Mouse (Mus musculus) small intestine, adult 2 months (tissue): ENCODE results near the gene Ppm1m. TPM values are rescaled to one million over a fixed set of nuclear protein-coding genes. Genes with fewer than 3 reads are reported as not detected.
"Not testable (repeated sequence)": the region's sequence is repeated elsewhere in the genome, so short reads cannot be mapped to it uniquely, and the experiment has no call there.

ENCODE experiments used
- H3K27ac ChIP-seq: fragments of 200-500 bp; 2 replicates; pipeline ENCODE4 v1.5.1; 2012; ENCODE audit warnings: low read depth, low read length, control low read depth, inconsistent platforms; ENCODE audit not compliant: insufficient read depth
- H3K27me3 ChIP-seq: fragments of 200-500 bp; 2 replicates; pipeline ENCODE4 v1.6.1; 2012; ENCODE audit warnings: mild to moderate bottlenecking, moderate library complexity, low read length, inconsistent platforms; ENCODE audit not compliant: control insufficient read depth, insufficient read depth
- H3K36me3 ChIP-seq: fragments of 200-500 bp; 2 replicates; pipeline ENCODE4 v1.6.1; 2012; ENCODE audit warnings: mild to moderate bottlenecking, low read length, control low read depth, inconsistent platforms; ENCODE audit not compliant: control insufficient read depth, insufficient read depth
- H3K4me1 ChIP-seq: fragments of 200-500 bp; 2 replicates; pipeline ENCODE4 v1.6.1; 2012; ENCODE audit warnings: low read length, inconsistent platforms, mixed read lengths; ENCODE audit not compliant: control insufficient read depth, insufficient read depth, insufficient read length
- H3K4me3 ChIP-seq: fragments of 200-500 bp; 2 replicates; pipeline ENCODE4 v1.5.1; 2012; ENCODE audit warnings: low read depth, mild to moderate bottlenecking, control low read depth, inconsistent platforms, low read length, moderate library complexity
- CTCF ChIP-seq: fragments of 200-500 bp; IDR thresholded peaks from 2 replicates; pipeline ENCODE4 v1.5.1; 2012; ENCODE audit warnings: low read depth, mild to moderate bottlenecking, control low read depth, inconsistent platforms, low read length, moderate library complexity, mixed read lengths; ENCODE audit not compliant: insufficient replicate concordance, insufficient read length; ENCODE audit errors: extremely low read depth
- POLR2A ChIP-seq: fragments of 200-500 bp; IDR thresholded peaks from 2 replicates; pipeline ENCODE4 v1.6.1; 2012; ENCODE audit warnings: low read depth, mild to moderate bottlenecking, control low read depth, inconsistent platforms, low read length, moderate library complexity
- WGBS: fragments of 180-500 bp; shearing (Covaris S2); methylation state at CpG from one replicate; pipeline ENCODE4 v1.1.7; 2018; 5-methylcytosine and 5-hydroxymethylcytosine counted together
- polyA plus RNA-seq: library from polyadenylated mRNA; depleted of rRNA; stranded (reverse); fragments of >200 nt; gene quantifications from 2 replicates; pipeline ENCODE4 v1.2.3, GENCODE M21; 2012

The Ppm1m gene
- polyA plus RNA-seq, 1 experiment = 14.9 TPM

- Histone ChIP-seq H3K4me1 (peaks cover 9% of the 10 kb centered on the region), H3K27ac (no peak overlapping the region), H3K36me3 (peaks cover 29% of the 10 kb centered on the region), H3K4me3 (no peak overlapping the region), H3K27me3 (no peaks in the 10 kb centered on the region)
- TF ChIP-seq POLR2A (no peak), CTCF (no peak)
- 22% methylated on average over 3 of the region's 3 CpGs for WGBS
These were observed 23.9 kb downstream of the Ppm1m start for GRCm38 (mm10) chr9:106175552-106176200.

GRCm38 (mm10) chr9:106173363-106173762 lies 26.2 kb downstream of the Ppm1m start:
- no peak overlapping the region for H3K27ac ChIP-seq
- H3K27me3 ChIP-seq = no peaks in the 10 kb centered on the region
- H3K4me3 ChIP-seq = no peak overlapping the region
- peaks cover 14% of the 10 kb centered on the region for H3K4me1 ChIP-seq
- WGBS = 27% methylated on average over 2 of the region's 2 CpGs
- TF ChIP-seq CTCF = no peak
- TF ChIP-seq POLR2A = no peak
- H3K36me3 ChIP-seq = peaks cover 14% of the 10 kb centered on the region

GRCm38 (mm10) chr9:106172527-106172926 lies 27.0 kb downstream of the Ppm1m start:
- H3K4me3 ChIP-seq = no peak overlapping the region
- TF ChIP-seq CTCF = no peak
- TF ChIP-seq POLR2A = no peak
- H3K4me1 ChIP-seq = peaks cover 14% of the 10 kb centered on the region
- 0% methylated on average over 3 of the region's 3 CpGs for WGBS
- H3K27ac ChIP-seq = no peak overlapping the region
- peaks cover 7% of the 10 kb centered on the region for H3K36me3 ChIP-seq
- H3K27me3 ChIP-seq = no peaks in the 10 kb centered on the region

- peak overlapping the region; percentile 96 for H3K27ac ChIP-seq
- peak overlapping the region; percentile 80 for H3K4me3 ChIP-seq
- no peaks in the 10 kb centered on the region for H3K36me3 ChIP-seq
- TF ChIP-seq POLR2A (no peak), CTCF (no peak)
- WGBS = 1% methylated on average over 30 of the region's 30 CpGs
- H3K27me3 ChIP-seq = no peaks in the 10 kb centered on the region
- peaks cover 9% of the 10 kb centered on the region for H3K4me1 ChIP-seq
These were observed 28.0 kb downstream of the Ppm1m start for GRCm38 (mm10) chr9:106171346-106172158.

- peak within 1 kb of the TSS; percentile 96 for H3K27ac ChIP-seq
- TF ChIP-seq CTCF (no peak), POLR2A (peak; percentile 90)
- H3K36me3 ChIP-seq = no peaks in the 10 kb centered on the region
- peak within 1 kb of the TSS; percentile 80 for H3K4me3 ChIP-seq
- peaks cover 9% of the 10 kb centered on the region for H3K4me1 ChIP-seq
- no peaks in the 10 kb centered on the region for H3K27me3 ChIP-seq
- under 1% methylated on average over 77 of the region's 81 CpGs for whole genome bisulfite sequencing
These were observed 28.8 kb downstream of the Ppm1m start, which contains the start of gene Wdr82 for GRCm38 (mm10) chr9:106170556-106171345. Wdr82 (plus strand) TSS chr9:106170928.

- H3K27ac ChIP-seq = peak overlapping the region; percentile 70; the same call in 1 of the 2 replicates
- no peak overlapping the region for H3K4me3 ChIP-seq
- no peak for TF ChIP-seq CTCF
- H3K27me3 ChIP-seq = no peaks in the 10 kb centered on the region
- WGBS = 17% methylated on average over 6 of the region's 6 CpGs
- H3K36me3 ChIP-seq = no peaks in the 10 kb centered on the region
- H3K4me1 ChIP-seq = peaks cover 9% of the 10 kb centered on the region
These were observed 29.6 kb downstream of the Ppm1m start for GRCm38 (mm10) chr9:106169917-106170316.

GRCm38 (mm10) chr9:106169006-106169405 lies 30.5 kb downstream of the Ppm1m start:
- WGBS = 27% methylated on average over 1 of the region's 1 CpGs

More at GRCm38 (mm10) chr9:106169006-106169405, 30.5 kb downstream of the Ppm1m start:
- H3K4me1 ChIP-seq, H3K27ac ChIP-seq, H3K36me3 ChIP-seq, H3K4me3 ChIP-seq, H3K27me3 ChIP-seq: not testable (repeated sequence)
